Mouse (Mus musculus): ENCODE data around the gene Aloxe3.
"Not testable (repeated sequence)": the region's sequence is repeated elsewhere in the genome, so short reads cannot be mapped to it uniquely, and the experiment has no call there.

Aloxe3 gene

GRCm38 (mm10) chr11:69125852-69125918 lies at the start of gene Aloxe3:
Gene Aloxe3 (plus strand): TSS chr11:69125896.
- DNase-seq, result no peak

GRCm38 (mm10) chr11:69076572-69076971 lies 49.1 kb upstream of the Aloxe3 start:
- DNase-seq, result no peak

GRCm38 (mm10) chr11:69077316-69077715 lies 48.4 kb upstream of the Aloxe3 start:
- no peak for DNase-seq

- DNase-seq, result no peak
Observed at GRCm38 (mm10) chr11:69078041-69078440, 47.7 kb upstream of the Aloxe3 start.

- peak; percentile 39 for DNase-seq
Observed at GRCm38 (mm10) chr11:69078805-69079438, 46.8 kb upstream of the Aloxe3 start.

GRCm38 (mm10) chr11:69080102-69080854 lies 45.4 kb upstream of the Aloxe3 start:
- peak in 1 of 2 experiments; percentile 15 for DNase-seq

- DNase-seq, result no peak
Observed at GRCm38 (mm10) chr11:69080855-69081222, 44.9 kb upstream of the Aloxe3 start.

- peak in 1 of 2 experiments; percentile 14 for DNase-seq
Observed at GRCm38 (mm10) chr11:69081613-69082012, 44.1 kb upstream of the Aloxe3 start.

GRCm38 (mm10) chr11:69085608-69086007 lies 40.1 kb upstream of the Aloxe3 start:
- no peak for DNase-seq

GRCm38 (mm10) chr11:69086390-69086789 lies 39.3 kb upstream of the Aloxe3 start:
- DNase-seq, result no peak

GRCm38 (mm10) chr11:69087082-69087481 lies 38.6 kb upstream of the Aloxe3 start:
- no peak for DNase-seq

GRCm38 (mm10) chr11:69087597-69087996 lies 38.1 kb upstream of the Aloxe3 start:
- no peak for DNase-seq

GRCm38 (mm10) chr11:69088103-69088855 lies 37.4 kb upstream of the Aloxe3 start, which contains the start of gene Vamp2:
Gene Vamp2 (plus strand): TSS chr11:69088490.
- DNase-seq, result peak; percentile 93 to 95

GRCm38 (mm10) chr11:69088856-69089615 lies 36.7 kb upstream of the Aloxe3 start:
- no peak for DNase-seq

- DNase-seq, result no peak
Observed at GRCm38 (mm10) chr11:69089616-69090290, 35.9 kb upstream of the Aloxe3 start.

- no peak for DNase-seq
Observed at GRCm38 (mm10) chr11:69090367-69090766, 35.3 kb upstream of the Aloxe3 start.

GRCm38 (mm10) chr11:69091566-69092385 lies 33.9 kb upstream of the Aloxe3 start:
- no peak for DNase-seq

- DNase-seq, result peak; percentile 85 to 92
Observed at GRCm38 (mm10) chr11:69092386-69092751, 33.3 kb upstream of the Aloxe3 start.

- DNase-seq, result no peak
Observed at GRCm38 (mm10) chr11:69092871-69093270, 32.8 kb upstream of the Aloxe3 start.

- DNase-seq, result not testable (repeated sequence)
Observed at GRCm38 (mm10) chr11:69093856-69094255, 31.8 kb upstream of the Aloxe3 start.

GRCm38 (mm10) chr11:69094697-69095429 lies 30.8 kb upstream of the Aloxe3 start, which contains the start of gene Per1:
Gene Per1 (plus strand): TSS chr11:69095217.
- peak; percentile 99 to 100 for DNase-seq
